Mouse (Mus musculus): ENCODE data around the gene Gm21866. TPM values are rescaled to one million over a fixed set of nuclear protein-coding genes. Genes with fewer than 3 reads are reported as not detected.

Gene Gm21866
- polyA plus RNA-seq (2014; fragmentation: Illumina TruSeq; extraction: RNeasy Lipid Tissue Mini Kit (QIAGEN cat#74804); ENCODE audit: low read depth, low replicate concordance): not detected

DNA sequence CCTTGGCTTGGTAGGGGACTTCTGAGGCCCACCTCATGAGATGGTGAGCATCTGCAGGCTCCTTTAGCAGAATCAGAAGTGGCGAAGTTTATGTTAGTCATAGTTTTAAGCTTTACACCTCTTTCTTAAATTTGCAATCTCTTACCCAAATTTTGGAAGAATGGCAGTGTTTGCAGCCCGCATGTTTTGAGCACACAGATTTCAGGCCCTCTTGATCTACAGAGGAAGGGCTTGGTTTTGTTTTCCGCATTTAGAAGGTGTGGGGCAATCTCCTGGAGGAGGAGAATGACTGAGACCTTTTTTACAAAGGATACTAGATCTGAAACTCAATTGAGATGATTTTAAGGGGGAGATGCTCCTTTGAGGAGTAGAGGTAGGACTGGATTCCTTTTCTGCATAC, at the start of gene Gm21866:
Gene Gm21866, minus strand, starts transcription at position 101 of the 400 bp plus-strand sequence.

DNA sequence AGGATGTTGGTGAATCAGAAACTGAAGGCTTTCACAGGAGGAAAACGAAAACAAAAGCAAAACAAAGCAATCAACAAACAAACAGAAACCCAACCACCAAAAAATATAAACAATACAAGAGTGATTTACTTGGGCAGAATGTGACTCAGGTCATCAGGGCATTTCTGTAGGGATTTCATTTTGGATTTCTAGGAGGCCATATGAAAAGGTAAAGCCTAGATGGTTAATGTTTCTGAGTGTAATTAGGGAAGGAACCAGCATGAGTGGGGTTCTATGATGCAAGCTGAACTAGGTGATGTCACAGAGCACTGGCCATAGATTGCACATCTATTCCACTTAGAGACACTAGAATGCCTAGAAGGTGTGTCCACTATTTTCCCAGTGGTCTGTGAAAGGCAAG, 28.3 kb upstream of the Gm21866 start, which contains the start of gene Gm20773:
Gene Gm20773, plus strand, starts transcription at position 301 of the 400 bp plus-strand sequence.

Other genes starting within 250 kb of the Gm21866 start
- not detected for gene Gm21828, start 241.7 kb downstream of the Gm21866 start, polyA plus RNA-seq (2014; fragmentation: Illumina TruSeq; extraction: RNeasy Lipid Tissue Mini Kit (QIAGEN cat#74804); ENCODE audit: low read depth, low replicate concordance)
- not detected for gene Gm21440, start 213.2 kb downstream of the Gm21866 start, polyA plus RNA-seq (2014; fragmentation: Illumina TruSeq; extraction: RNeasy Lipid Tissue Mini Kit (QIAGEN cat#74804); ENCODE audit: low read depth, low replicate concordance)
- gene Gm21454, start 213.1 kb downstream of the Gm21866 start, polyA plus RNA-seq (2014; fragmentation: Illumina TruSeq; extraction: RNeasy Lipid Tissue Mini Kit (QIAGEN cat#74804); ENCODE audit: low read depth, low replicate concordance): not detected
- gene Gm21725, start 116.5 kb downstream of the Gm21866 start, polyA plus RNA-seq (2014; fragmentation: Illumina TruSeq; extraction: RNeasy Lipid Tissue Mini Kit (QIAGEN cat#74804); ENCODE audit: low read depth, low replicate concordance): not detected
- not detected for gene Gm20773, start 28.4 kb upstream of the Gm21866 start, polyA plus RNA-seq (2014; fragmentation: Illumina TruSeq; extraction: RNeasy Lipid Tissue Mini Kit (QIAGEN cat#74804); ENCODE audit: low read depth, low replicate concordance)

Measured in adrenal gland, adult 10 weeks (tissue).